Mouse (Mus musculus): ENCODE results near the gene Gm6525. TPM values are rescaled to one million over a fixed set of nuclear protein-coding genes. Genes with fewer than 3 reads are reported as not detected.

Gm6525 gene
- total and polyA plus RNA-seq, 2 experiments from 2014 or later = 0.22 to 0.38 TPM

- H3K4me3 ChIP-seq (ENCODE audit: low read depth, low read length) = no peak overlapping the region
- no peak for ATAC-seq (ENCODE audit: insufficient read depth, low read depth)
- H3K9me3 ChIP-seq (replicated peaks; ENCODE audit: control insufficient read depth, low read length) = no peaks in the 10 kb centered on the region
- H3K27ac ChIP-seq (ENCODE audit: low read depth) = no peak overlapping the region
- no peaks in the 10 kb centered on the region for H3K27me3 ChIP-seq (ENCODE audit: control insufficient read depth, insufficient read depth, low read length)
- H3K9ac ChIP-seq (replicated peaks; ENCODE audit: low read depth, low read length) = no peak overlapping the region
- no peak overlapping the region for H3K4me2 ChIP-seq (ENCODE audit: low read depth, low read length)
- TF ChIP-seq CTCF (IDR thresholded peaks at IDR 0.05; ENCODE audit: low read depth) (no peak), EP300 (IDR thresholded peaks at IDR 0.05; ENCODE audit: low read depth) (no peak)
- 82% methylated on average over 15 of the region's 15 CpGs for WGBS
- no peak for DNase-seq (ENCODE audit: low spot score)
- H3K4me1 ChIP-seq (ENCODE audit: control insufficient read depth, insufficient read depth) = peaks cover 8% of the 10 kb centered on the region; the same call in 1 of the 2 replicates
- no peaks in the 10 kb centered on the region for H3K36me3 ChIP-seq (replicated peaks; ENCODE audit: control insufficient read depth, insufficient read depth, low read length)
These were observed 41.9 kb downstream of the Gm6525 start for GRCm38 (mm10) chr3:84215743-84216360.

- TF ChIP-seq EP300 (IDR thresholded peaks at IDR 0.05; ENCODE audit: low read depth) (no peak), CTCF (IDR thresholded peaks at IDR 0.05; ENCODE audit: low read depth) (no peak)
- no peak for ATAC-seq (ENCODE audit: insufficient read depth, low read depth)
- H3K4me3 ChIP-seq (ENCODE audit: low read depth, low read length) = no peak overlapping the region
- H3K27me3 ChIP-seq (ENCODE audit: control insufficient read depth, insufficient read depth, low read length) = no peaks in the 10 kb centered on the region
- no peak overlapping the region for H3K9ac ChIP-seq (replicated peaks; ENCODE audit: low read depth, low read length)
- no peaks in the 10 kb centered on the region for H3K9me3 ChIP-seq (replicated peaks; ENCODE audit: control insufficient read depth, low read length)
- WGBS = 71% methylated on average over 12 of the region's 12 CpGs
- peaks cover 8% of the 10 kb centered on the region; the same call in 1 of the 2 replicates for H3K4me1 ChIP-seq (ENCODE audit: control insufficient read depth, insufficient read depth)
- no peak overlapping the region for H3K27ac ChIP-seq (ENCODE audit: low read depth)
- no peaks in the 10 kb centered on the region for H3K36me3 ChIP-seq (replicated peaks; ENCODE audit: control insufficient read depth, insufficient read depth, low read length)
- no peak for DNase-seq (ENCODE audit: low spot score)
- no peak overlapping the region for H3K4me2 ChIP-seq (ENCODE audit: low read depth, low read length)
These were observed 43.4 kb downstream of the Gm6525 start for GRCm38 (mm10) chr3:84217118-84217960.

- no peaks in the 10 kb centered on the region for H3K27me3 ChIP-seq (ENCODE audit: control insufficient read depth, insufficient read depth, low read length)
- 69% methylated on average over 4 of the region's 4 CpGs for WGBS
- H3K36me3 ChIP-seq (replicated peaks; ENCODE audit: control insufficient read depth, insufficient read depth, low read length) = no peaks in the 10 kb centered on the region
- no peak overlapping the region for H3K27ac ChIP-seq (ENCODE audit: low read depth)
- ATAC-seq (ENCODE audit: insufficient read depth, low read depth) (no peak), DNase-seq (ENCODE audit: low spot score) (no peak)
- peaks cover 8% of the 10 kb centered on the region; the same call in 1 of the 2 replicates for H3K4me1 ChIP-seq (ENCODE audit: control insufficient read depth, insufficient read depth)
- TF ChIP-seq CTCF (IDR thresholded peaks at IDR 0.05; ENCODE audit: low read depth) (no peak), EP300 (IDR thresholded peaks at IDR 0.05; ENCODE audit: low read depth) (no peak)
- H3K4me3 ChIP-seq (ENCODE audit: low read depth, low read length) = no peak overlapping the region
- H3K9ac ChIP-seq (replicated peaks; ENCODE audit: low read depth, low read length) = no peak overlapping the region
- no peaks in the 10 kb centered on the region for H3K9me3 ChIP-seq (replicated peaks; ENCODE audit: control insufficient read depth, low read length)
- H3K4me2 ChIP-seq (ENCODE audit: low read depth, low read length) = no peak overlapping the region
These were observed 44.1 kb downstream of the Gm6525 start for GRCm38 (mm10) chr3:84217961-84218351.

DNA sequence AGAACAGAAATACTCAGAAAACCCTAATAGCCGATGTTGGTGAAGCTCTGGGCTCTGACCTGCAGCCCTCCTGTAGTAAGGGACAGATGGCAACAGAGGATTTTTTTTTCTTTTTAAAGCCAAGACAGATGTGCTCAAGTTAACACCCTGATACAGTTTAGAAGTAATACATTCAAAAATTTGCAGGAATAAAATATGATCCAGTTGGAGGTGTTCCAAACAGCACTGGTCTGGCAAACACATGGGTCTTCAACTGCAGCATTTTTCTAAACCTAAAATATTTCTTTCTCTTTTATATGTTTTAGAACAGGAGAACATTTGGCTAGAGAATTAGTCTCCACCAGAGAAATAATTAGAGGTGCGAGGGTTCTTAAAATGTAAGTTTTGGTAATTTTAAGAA, 44.6 kb downstream of the Gm6525 start:
- H3K9ac ChIP-seq (replicated peaks; ENCODE audit: low read depth, low read length) = no peak overlapping the region
- no peaks in the 10 kb centered on the region for H3K9me3 ChIP-seq (replicated peaks; ENCODE audit: control insufficient read depth, low read length)
- TF ChIP-seq CTCF (IDR thresholded peaks at IDR 0.05; ENCODE audit: low read depth) = no peak
- TF ChIP-seq EP300 (IDR thresholded peaks at IDR 0.05; ENCODE audit: low read depth) = no peak
- H3K4me2 ChIP-seq (ENCODE audit: low read depth, low read length) = no peak overlapping the region
- H3K4me3 ChIP-seq (ENCODE audit: low read depth, low read length) = no peak overlapping the region
- no peak overlapping the region for H3K27ac ChIP-seq (ENCODE audit: low read depth)
- H3K4me1 ChIP-seq (ENCODE audit: control insufficient read depth, insufficient read depth) = peaks cover 8% of the 10 kb centered on the region; the same call in 1 of the 2 replicates
- 87% methylated on average over 2 of the region's 2 CpGs for WGBS
- DNase-seq (ENCODE audit: low spot score) (no peak), ATAC-seq (ENCODE audit: insufficient read depth, low read depth) (no peak)
- no peaks in the 10 kb centered on the region for H3K27me3 ChIP-seq (ENCODE audit: control insufficient read depth, insufficient read depth, low read length)
- H3K36me3 ChIP-seq (replicated peaks; ENCODE audit: control insufficient read depth, insufficient read depth, low read length) = no peaks in the 10 kb centered on the region

- Histone ChIP-seq H3K36me3 (replicated peaks; ENCODE audit: control insufficient read depth, insufficient read depth, low read length) (no peaks in the 10 kb centered on the region), H3K4me2 (ENCODE audit: low read depth, low read length) (no peak overlapping the region), H3K27ac (ENCODE audit: low read depth) (no peak overlapping the region), H3K27me3 (ENCODE audit: control insufficient read depth, insufficient read depth, low read length) (no peaks in the 10 kb centered on the region), H3K4me3 (ENCODE audit: low read depth, low read length) (no peak overlapping the region), H3K9ac (replicated peaks; ENCODE audit: low read depth, low read length) (no peak overlapping the region), H3K9me3 (replicated peaks; ENCODE audit: control insufficient read depth, low read length) (no peaks in the 10 kb centered on the region), H3K4me1 (ENCODE audit: control insufficient read depth, insufficient read depth) (peaks cover 8% of the 10 kb centered on the region; the same call in 1 of the 2 replicates)
- WGBS = 42% methylated on average over 2 of the region's 2 CpGs
- TF ChIP-seq CTCF (IDR thresholded peaks at IDR 0.05; ENCODE audit: low read depth) = no peak
- no peak for TF ChIP-seq EP300 (IDR thresholded peaks at IDR 0.05; ENCODE audit: low read depth)
- no peak for DNase-seq (ENCODE audit: low spot score)
- ATAC-seq (ENCODE audit: insufficient read depth, low read depth) = no peak
These were observed 45.3 kb downstream of the Gm6525 start for GRCm38 (mm10) chr3:84219166-84219710.
